Mouse (Mus musculus) layer of hippocampus, adult 8-10 months (tissue): ENCODE measurements around the gene Nbea. TPM values are rescaled to one million over a fixed set of nuclear protein-coding genes. Genes with fewer than 3 reads are reported as not detected.

Source experiments
- DNase-seq, 2 experiments: peaks; one replicate each; pipeline ENCODE4 v3.0.0; 2022; ENCODE audit warnings: low spot score in 2 of 2
- total RNA-seq, 4 experiments: library from RNA; stranded (reverse); gene quantifications; 2 replicates each; pipeline ENCODE4 v1.2.4; 2022

The Nbea gene
- total RNA-seq, 4 experiments from 2014 or later = 174 to 221 (median 199) TPM

- no peak for DNase-seq
Measured at GRCm38 (mm10) chr3:55599366-55600085, 584.0 kb downstream of the Nbea start.

GRCm38 (mm10) chr3:55598681-55599080, 584.8 kb downstream of the Nbea start:
- DNase-seq = no peak

- DNase-seq = no peak
Measured at GRCm38 (mm10) chr3:55593312-55593711, 590.2 kb downstream of the Nbea start.

- no peak for DNase-seq
Measured at GRCm38 (mm10) chr3:55590727-55591126, 592.8 kb downstream of the Nbea start.

GRCm38 (mm10) chr3:55590291-55590690, 593.2 kb downstream of the Nbea start:
- DNase-seq = no peak

- no peak for DNase-seq
Measured at GRCm38 (mm10) chr3:55589402-55589944, 594.0 kb downstream of the Nbea start.

GRCm38 (mm10) chr3:55587972-55588946, 595.2 kb downstream of the Nbea start:
- DNase-seq = no peak

GRCm38 (mm10) chr3:55587434-55587971, 596.0 kb downstream of the Nbea start:
- no peak for DNase-seq
